Mouse (Mus musculus) kidney, postnatal 10 days (tissue): ENCODE data around the gene Gm12355.
A peak's percentile ranks its signal among the peaks of the same experiment; 100 is the strongest.

Source experiments
- DNase-seq: peaks from one replicate; pipeline ENCODE4 v3.0.0; 2021; ENCODE audit warnings: mixed read lengths

The Gm12355 gene

GRCm38 (mm10) chr11:98581286-98582029 is 44.0 kb downstream of the Gm12355 start:
- DNase-seq, result no peak

DNA sequence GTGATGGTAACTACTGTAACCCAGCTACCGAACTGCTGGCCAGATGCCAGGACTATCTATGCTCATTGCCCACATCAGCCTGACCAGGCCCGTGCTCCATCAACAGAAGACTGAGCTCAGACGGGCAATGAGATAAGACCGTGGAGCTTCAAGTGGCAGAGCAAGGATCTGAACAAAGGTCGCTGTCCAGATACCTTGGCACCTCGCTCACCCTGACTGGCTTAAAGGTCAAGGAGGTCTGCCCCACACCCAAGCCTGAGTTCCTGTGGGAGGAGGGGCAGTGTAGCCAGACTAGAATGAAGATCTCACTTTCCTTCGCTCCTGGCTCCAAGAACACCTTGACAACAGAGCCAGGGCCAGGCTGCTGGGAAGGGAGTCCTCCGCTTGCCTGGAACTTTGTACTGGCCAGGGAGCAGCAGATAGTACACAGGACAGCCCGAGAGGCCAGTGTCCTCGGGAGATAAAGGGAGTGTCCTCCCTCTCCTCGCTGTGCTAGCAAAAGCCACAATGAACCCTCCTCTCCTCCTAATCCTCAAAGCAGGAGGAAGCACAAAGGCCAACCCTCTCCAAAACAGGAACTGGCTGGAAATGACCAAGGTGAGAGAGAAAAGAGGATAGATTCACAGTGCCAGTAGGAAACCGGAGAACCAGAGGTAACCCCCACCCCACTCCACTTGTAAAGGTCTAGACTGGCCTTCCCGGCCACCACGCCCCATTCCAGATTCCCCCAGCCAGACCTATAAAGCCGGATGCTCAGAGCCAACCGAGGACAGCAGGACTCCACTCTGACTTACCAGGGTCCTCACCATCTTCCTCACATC is 45.0 kb downstream of the Gm12355 start:
- DNase-seq, result peak; percentile 57

GRCm38 (mm10) chr11:98577776-98578175 is 47.7 kb downstream of the Gm12355 start:
- DNase-seq, result no peak
